Mouse (Mus musculus) heart, embryonic 11.5 days (tissue): ENCODE data around the gene Gm38655. TPM values are rescaled to one million over a fixed set of nuclear protein-coding genes. Genes with fewer than 3 reads are reported as not detected.

Source experiments
- ATAC-seq: fragments of 200-750 bp; cut with Nextera tagmentation; replicated peaks from 2 replicates; pipeline ENCODE4 v1.8.0; 2017; ENCODE audit warnings: moderate library complexity; ENCODE audit not compliant: insufficient number of reproducible peaks, low FRiP score, low TSS enrichment
- H3K27ac ChIP-seq: fragments of 300-500 bp; sonication (generic); 2 replicates; pipeline ENCODE4 v1.5.1; 2014; ENCODE audit warnings: mild to moderate bottlenecking, low read depth, low read length
- H3K27me3 ChIP-seq: fragments of 300-500 bp; sonication (generic); 2 replicates; pipeline ENCODE4 v1.6.1; 2014; ENCODE audit warnings: mild to moderate bottlenecking, low read length, mixed read lengths; ENCODE audit not compliant: control insufficient read depth, insufficient read depth
- H3K36me3 ChIP-seq: fragments of 300-500 bp; sonication (generic); 2 replicates; pipeline ENCODE4 v1.6.1; 2014; ENCODE audit warnings: mild to moderate bottlenecking, low read length, moderate library complexity, mixed read lengths; ENCODE audit not compliant: control insufficient read depth, insufficient read depth
- H3K4me1 ChIP-seq: fragments of 300-500 bp; sonication (generic); 2 replicates; pipeline ENCODE4 v1.6.1; 2014; ENCODE audit warnings: low read length; ENCODE audit not compliant: control insufficient read depth, insufficient read depth
- H3K4me2 ChIP-seq: fragments of 300-500 bp; sonication (generic); 2 replicates; pipeline ENCODE4 v1.6.1; 2014; ENCODE audit warnings: mild to moderate bottlenecking, moderate library complexity
- H3K4me3 ChIP-seq: fragments of 300-500 bp; sonication (generic); 2 replicates; pipeline ENCODE4 v1.5.1; 2014; ENCODE audit warnings: low read depth, low read length
- H3K9ac ChIP-seq: fragments of 300-500 bp; sonication (generic); 2 replicates; pipeline ENCODE4 v1.6.1; 2014; ENCODE audit warnings: mild to moderate bottlenecking, low read depth, low read length, moderate library complexity
- H3K9me3 ChIP-seq: fragments of 300-500 bp; sonication (generic); replicated peaks from 2 replicates; pipeline ENCODE4 v1.6.1; 2016; ENCODE audit warnings: low read length; ENCODE audit not compliant: control insufficient read depth
- WGBS: fragments of 180-500 bp; shearing (Covaris S2); extraction: QIAGEN DNeasy Blood & Tissue Kit; methylation state at CpG from one replicate; pipeline ENCODE4 v1.1.7; 2014; ENCODE audit not compliant: insufficient replicate concordance; 5-methylcytosine and 5-hydroxymethylcytosine counted together
- polyA plus RNA-seq: library from polyadenylated mRNA; unstranded; fragments of >200 nt; fragmentation: Nextera tagmentation; extraction: Ambion mirVana; gene quantifications from 2 replicates; pipeline ENCODE4 v1.2.1, GENCODE M21; 2014

Gm38655 gene
- polyA plus RNA-seq, 1 experiment from 2014 or later = 0.17 TPM

GRCm38 (mm10) chr17:25123979-25124378 is 51.3 kb downstream of the Gm38655 start:
- Histone ChIP-seq H3K4me3 (no peak overlapping the region), H3K4me2 (no peak overlapping the region), H3K27ac (no peak overlapping the region), H3K4me1 (no peaks in the 10 kb centered on the region), H3K9me3 (no peaks in the 10 kb centered on the region), H3K9ac (no peak overlapping the region), H3K27me3 (no peaks in the 10 kb centered on the region), H3K36me3 (no peaks in the 10 kb centered on the region)
- no peak for ATAC-seq
- 24% methylated on average over 7 of the region's 7 CpGs for WGBS

Other genes starting within 250 kb of the Gm38655 start
- 33.0 and 34.2 TPM in 2 replicates for gene Mapk8ip3, start 238.5 kb downstream of the Gm38655 start, polyA plus RNA-seq
- gene Jpt2, start 214.8 kb downstream of the Gm38655 start, polyA plus RNA-seq = 109 and 148 TPM in 2 replicates
- 6.8 and 8.9 TPM in 2 replicates for gene Cramp1l, start 159.7 kb downstream of the Gm38655 start, polyA plus RNA-seq
- 17.4 and 17.9 TPM in 2 replicates for gene Ift140, start 159.4 kb downstream of the Gm38655 start, polyA plus RNA-seq
- gene Tmem204, start 91.9 kb downstream of the Gm38655 start, polyA plus RNA-seq = 14.4 and 18.5 TPM in 2 replicates
- gene Telo2, start 59.5 kb downstream of the Gm38655 start, polyA plus RNA-seq = 22.1 and 25.4 TPM in 2 replicates
- 0.10 TPM in 1 of 2 replicates, not detected in the other for gene Ptx4, start 54.7 kb downstream of the Gm38655 start, polyA plus RNA-seq
- 18.9 and 20.4 TPM in 2 replicates for gene Clcn7, start 42.1 kb downstream of the Gm38655 start, polyA plus RNA-seq
- gene Ccdc154, start 13.0 kb downstream of the Gm38655 start, polyA plus RNA-seq = not detected in 2 replicates
- gene BC003965, start 9.1 kb upstream of the Gm38655 start, polyA plus RNA-seq = 24.6 and 26.7 TPM in 2 replicates
- 2.9 and 3.2 TPM in 2 replicates for gene Unkl, start 12.9 kb upstream of the Gm38655 start, polyA plus RNA-seq
- gene Gnptg, start 64.7 kb upstream of the Gm38655 start, polyA plus RNA-seq = 22.6 and 25.5 TPM in 2 replicates
- gene Tsr3, start 64.7 kb upstream of the Gm38655 start, polyA plus RNA-seq = 32.1 and 33.6 TPM in 2 replicates
- gene Baiap3, start 80.9 kb upstream of the Gm38655 start, polyA plus RNA-seq = 0.35 and 0.63 TPM in 2 replicates
- gene Ube2i, start 99.2 kb upstream of the Gm38655 start, polyA plus RNA-seq = 471 and 482 TPM in 2 replicates
- gene Prss34, start 122.9 kb upstream of the Gm38655 start, polyA plus RNA-seq = not detected in 2 replicates
- gene Prss28, start 133.2 kb upstream of the Gm38655 start, polyA plus RNA-seq = not detected in 2 replicates
- not detected in 2 replicates for gene Prss29, start 143.2 kb upstream of the Gm38655 start, polyA plus RNA-seq
- not detected in 2 replicates for gene Tpsab1, start 170.1 kb upstream of the Gm38655 start, polyA plus RNA-seq
- gene Tpsb2, start 190.8 kb upstream of the Gm38655 start, polyA plus RNA-seq = not detected in 2 replicates
- 0.69 and 1.6 TPM in 2 replicates for gene Tpsg1, start 193.8 kb upstream of the Gm38655 start, polyA plus RNA-seq